Mouse (Mus musculus): ENCODE results near the gene Fam187b. TPM values are rescaled to one million over a fixed set of nuclear protein-coding genes. Genes with fewer than 3 reads are reported as not detected.
"Not testable (repeated sequence)": the region's sequence is repeated elsewhere in the genome, so short reads cannot be mapped to it uniquely, and the experiment has no call there.

Fam187b gene
- 0.26 and 0.57 TPM in 2 replicates for polyA plus RNA-seq (2016; fragmentation: Nextera tagmentation; extraction: Ambion mirVana)

- H3K9ac ChIP-seq (replicated peaks) = peak within 1 kb of the TSS; percentile 41
- no peaks in the 10 kb centered on the region for H3K9me3 ChIP-seq
- H3K4me1 ChIP-seq = peaks cover 10% of the 10 kb centered on the region
- peak within 1 kb of the TSS; percentile 40 for H3K4me3 ChIP-seq
- peak within 1 kb of the TSS; percentile 59 for H3K4me2 ChIP-seq (replicated peaks)
- ATAC-seq (ENCODE audit: low FRiP score, low read depth) = peak; percentile 77
- H3K36me3 ChIP-seq = no peaks in the 10 kb centered on the region
- no peak within 1 kb of the TSS for H3K27ac ChIP-seq (replicated peaks)
- peaks cover 22% of the 10 kb centered on the region for H3K27me3 ChIP-seq
- under 1% methylated on average over 37 of the region's 37 CpGs for WGBS
These were observed at the start of gene Fam187b for GRCm38 (mm10) chr7:30973501-30974289. Fam187b (plus strand) TSS chr7:30973790.

GRCm38 (mm10) chr7:30924071-30924470, 49.5 kb upstream of the Fam187b start:
- H3K36me3 ChIP-seq = no peaks in the 10 kb centered on the region
- no peaks in the 10 kb centered on the region for H3K27me3 ChIP-seq
- no peak overlapping the region for H3K4me2 ChIP-seq (replicated peaks)
- no peak for ATAC-seq (ENCODE audit: low FRiP score, low read depth)
- no peaks in the 10 kb centered on the region for H3K4me1 ChIP-seq
- no peak overlapping the region for H3K4me3 ChIP-seq
- no peak overlapping the region for H3K9ac ChIP-seq (replicated peaks)
- no peaks in the 10 kb centered on the region for H3K9me3 ChIP-seq
- H3K27ac ChIP-seq (replicated peaks) = no peak overlapping the region
- WGBS = 69% methylated on average over 3 of the region's 3 CpGs

- H3K4me3 ChIP-seq; H3K9me3 ChIP-seq; ATAC-seq (ENCODE audit: low FRiP score, low read depth); H3K4me2 ChIP-seq (replicated peaks); H3K4me1 ChIP-seq; H3K27me3 ChIP-seq; H3K9ac ChIP-seq (replicated peaks); H3K36me3 ChIP-seq; H3K27ac ChIP-seq (replicated peaks): not testable (repeated sequence)
- WGBS = 77% methylated on average over 2 of the region's 2 CpGs
These were observed 49.0 kb upstream of the Fam187b start, which contains the start of gene Hamp2 for GRCm38 (mm10) chr7:30924581-30924980. Hamp2 (minus strand) TSS chr7:30924681.

GRCm38 (mm10) chr7:30935422-30936099, 38.0 kb upstream of the Fam187b start:
- not testable (repeated sequence) for H3K4me3 ChIP-seq; H3K36me3 ChIP-seq; H3K4me1 ChIP-seq; ATAC-seq (ENCODE audit: low FRiP score, low read depth); H3K4me2 ChIP-seq (replicated peaks); H3K27ac ChIP-seq (replicated peaks); H3K9me3 ChIP-seq; H3K9ac ChIP-seq (replicated peaks); H3K27me3 ChIP-seq
- 87% methylated on average over 6 of the region's 6 CpGs for WGBS

- not testable (repeated sequence) for H3K9ac ChIP-seq (replicated peaks); H3K9me3 ChIP-seq; H3K4me3 ChIP-seq; H3K27ac ChIP-seq (replicated peaks); H3K4me1 ChIP-seq; H3K4me2 ChIP-seq (replicated peaks); H3K36me3 ChIP-seq; ATAC-seq (ENCODE audit: low FRiP score, low read depth); H3K27me3 ChIP-seq
- 96% methylated on average over 1 of the region's 1 CpGs for WGBS
These were observed 33.5 kb upstream of the Fam187b start for GRCm38 (mm10) chr7:30940070-30940469.

GRCm38 (mm10) chr7:30942365-30942764, 31.2 kb upstream of the Fam187b start:
- H3K27ac ChIP-seq (replicated peaks); H3K9me3 ChIP-seq; H3K9ac ChIP-seq (replicated peaks); H3K4me1 ChIP-seq; H3K27me3 ChIP-seq; ATAC-seq (ENCODE audit: low FRiP score, low read depth); H3K4me3 ChIP-seq; H3K4me2 ChIP-seq (replicated peaks): not testable (repeated sequence)
- 56% methylated on average over 3 of the region's 3 CpGs for WGBS
- peaks cover 16% of the 10 kb centered on the region for H3K36me3 ChIP-seq

GRCm38 (mm10) chr7:30943909-30944635, 29.5 kb upstream of the Fam187b start, which contains the start of gene Hamp:
Hamp (minus strand) TSS chr7:30944032.
- Histone ChIP-seq H3K4me1 (no peaks in the 10 kb centered on the region), H3K27ac (replicated peaks) (no peak within 1 kb of the TSS), H3K9ac (replicated peaks) (no peak within 1 kb of the TSS), H3K9me3 (no peaks in the 10 kb centered on the region), H3K4me2 (replicated peaks) (no peak within 1 kb of the TSS), H3K36me3 (peaks cover 22% of the 10 kb centered on the region), H3K27me3 (no peaks in the 10 kb centered on the region), H3K4me3 (no peak within 1 kb of the TSS)
- WGBS = 72% methylated on average over 9 of the region's 9 CpGs
- no peak for ATAC-seq (ENCODE audit: low FRiP score, low read depth)

GRCm38 (mm10) chr7:30944706-30945105, 28.9 kb upstream of the Fam187b start:
- not testable (repeated sequence) for H3K9me3 ChIP-seq
- WGBS = 82% methylated on average over 2 of the region's 2 CpGs

GRCm38 (mm10) chr7:30945466-30945865, 28.1 kb upstream of the Fam187b start:
- H3K4me1 ChIP-seq; H3K27ac ChIP-seq (replicated peaks); H3K9ac ChIP-seq (replicated peaks); H3K4me3 ChIP-seq; H3K4me2 ChIP-seq (replicated peaks); ATAC-seq (ENCODE audit: low FRiP score, low read depth); H3K27me3 ChIP-seq; H3K9me3 ChIP-seq: not testable (repeated sequence)
- WGBS = 96% methylated on average over 7 of the region's 7 CpGs
- H3K36me3 ChIP-seq = peaks cover 35% of the 10 kb centered on the region

More at GRCm38 (mm10) chr7:30944706-30945105, 28.9 kb upstream of the Fam187b start:
- not testable (repeated sequence) for H3K4me3 ChIP-seq; H3K4me1 ChIP-seq; H3K4me2 ChIP-seq (replicated peaks); H3K27ac ChIP-seq (replicated peaks); H3K27me3 ChIP-seq; H3K9ac ChIP-seq (replicated peaks); ATAC-seq (ENCODE audit: low FRiP score, low read depth)
- H3K36me3 ChIP-seq = peaks cover 28% of the 10 kb centered on the region

- ATAC-seq (ENCODE audit: low FRiP score, low read depth) = no peak
- peaks cover 40% of the 10 kb centered on the region for H3K36me3 ChIP-seq
- 95% methylated on average over 7 of the region's 7 CpGs for WGBS
- no peaks in the 10 kb centered on the region for H3K27me3 ChIP-seq
- H3K4me3 ChIP-seq = no peak overlapping the region
- H3K4me1 ChIP-seq = no peaks in the 10 kb centered on the region
- no peak overlapping the region for H3K27ac ChIP-seq (replicated peaks)
- H3K9me3 ChIP-seq = no peaks in the 10 kb centered on the region
- no peak overlapping the region for H3K4me2 ChIP-seq (replicated peaks)
- H3K9ac ChIP-seq (replicated peaks) = no peak overlapping the region
These were observed 27.7 kb upstream of the Fam187b start for GRCm38 (mm10) chr7:30945876-30946275.

- H3K4me1 ChIP-seq; ATAC-seq (ENCODE audit: low FRiP score, low read depth); H3K9me3 ChIP-seq; H3K27me3 ChIP-seq; H3K27ac ChIP-seq (replicated peaks); H3K9ac ChIP-seq (replicated peaks); H3K4me3 ChIP-seq; H3K4me2 ChIP-seq (replicated peaks): not testable (repeated sequence)
- H3K36me3 ChIP-seq = peaks cover 80% of the 10 kb centered on the region
- 94% methylated on average over 3 of the region's 3 CpGs for WGBS
These were observed 23.7 kb upstream of the Fam187b start for GRCm38 (mm10) chr7:30949902-30950301.

Data from midbrain, embryonic 12.5 days (tissue).